ENCODE assay signal across 8 mouse cellular contexts in genomic region chr10:128589464-128590192, GRCm38 (mm10). TPM values are rescaled to one million over a fixed set of nuclear protein-coding genes. Genes with fewer than 3 reads are reported as not detected.
DNase-seq lines count a peak whose midpoint lies in the region; ATAC-seq and TF ChIP-seq lines count a peak whose summit lies in the region.

TSS of gene Erbb3 (minus strand) at chr10:128589652.

- ATAC-seq in intestine, embryonic 14.5 days (replicated peaks; ENCODE audit: low FRiP score, low TSS enrichment, low read depth) = peak; percentile 77
- ATAC-seq in liver, embryonic 15.5 days (ENCODE audit: insufficient read depth) = peak; percentile 60
- peak; percentile 35 for ATAC-seq in neural tube, embryonic 11.5 days (ENCODE audit: insufficient read depth, low FRiP score, low TSS enrichment)

- H3K4me2 ChIP-seq in intestine, embryonic 14.5 days (ENCODE audit: low read length) = peak within 1 kb of the TSS; percentile 91
- peak within 1 kb of the TSS; percentile 84 for H3K4me2 ChIP-seq in liver, embryonic 15.5 days
- peak within 1 kb of the TSS; percentile 97 for H3K4me2 ChIP-seq in neural tube, embryonic 11.5 days (ENCODE audit: low read depth)

- 0% methylated on average over 42 of the region's 43 CpGs for WGBS in intestine, embryonic 14.5 days
- under 1% methylated on average over 43 of the region's 43 CpGs for WGBS in liver, embryonic 15.5 days (ENCODE audit: insufficient replicate concordance)
- 0% methylated on average over 43 of the region's 43 CpGs for WGBS in neural tube, embryonic 11.5 days

- peaks cover 37% of the 10 kb centered on the region for H3K27me3 ChIP-seq in intestine, embryonic 14.5 days (replicated peaks; ENCODE audit: control insufficient read depth, insufficient read depth, low read length)
- H3K27me3 ChIP-seq in liver, embryonic 15.5 days = peaks cover 94% of the 10 kb centered on the region
- H3K27me3 ChIP-seq in neural tube, embryonic 11.5 days (ENCODE audit: control insufficient read depth, insufficient read depth, low read length) = peaks cover 26% of the 10 kb centered on the region

- H3K36me3 ChIP-seq in intestine, embryonic 14.5 days (ENCODE audit: control insufficient read depth, insufficient read depth, low read length) = no peaks in the 10 kb centered on the region
- no peaks in the 10 kb centered on the region for H3K36me3 ChIP-seq in liver, embryonic 15.5 days (replicated peaks)
- no peaks in the 10 kb centered on the region for H3K36me3 ChIP-seq in neural tube, embryonic 11.5 days (ENCODE audit: control insufficient read depth, insufficient read depth, low read length)

- TF ChIP-seq CTCF in gastrocnemius, adult 2 months (IDR thresholded peaks at IDR 0.05) = no peak

- intact Hi-C loops in gastrocnemius, adult 2 months (cut with DNase I) = no loop called here
- intact Hi-C loops in gastrocnemius, postnatal 14 days (cut with DNase I; ENCODE audit: low total_unique reads) = no loop called here

- H3K4me1 ChIP-seq in intestine, embryonic 14.5 days (replicated peaks; ENCODE audit: control insufficient read depth, insufficient read depth, low read length) = 0 out of 2 replicates have a peak, but pooled peaks cover 3% of the 10 kb centered on the region
- peaks cover 29% of the 10 kb centered on the region for H3K4me1 ChIP-seq in liver, embryonic 15.5 days (replicated peaks)
- H3K4me1 ChIP-seq in neural tube, embryonic 11.5 days (ENCODE audit: control insufficient read depth, insufficient read depth, low read length) = no peaks in the 10 kb centered on the region

- H3K9ac ChIP-seq in intestine, embryonic 14.5 days (ENCODE audit: low read length) = peak within 1 kb of the TSS; percentile 55
- peak within 1 kb of the TSS; percentile 37; the same call in 1 of the 2 replicates for H3K9ac ChIP-seq in liver, embryonic 15.5 days
- peak within 1 kb of the TSS; percentile 53 for H3K9ac ChIP-seq in neural tube, embryonic 11.5 days (ENCODE audit: low read length)

- no peaks in the 10 kb centered on the region for H3K9me3 ChIP-seq in intestine, embryonic 14.5 days (ENCODE audit: control insufficient read depth, low read length)
- no peaks in the 10 kb centered on the region for H3K9me3 ChIP-seq in liver, embryonic 15.5 days (replicated peaks)
- no peaks in the 10 kb centered on the region for H3K9me3 ChIP-seq in neural tube, embryonic 11.5 days (ENCODE audit: control insufficient read depth, low read length)

- DNase-seq in gastrocnemius, adult 2 months = peak; percentile 69
- no peak for DNase-seq in gastrocnemius, adult 18-20 months (ENCODE audit: low spot score)
- peak; percentile 62 for DNase-seq in brain, adult 2 months (ENCODE audit: low read depth, low spot score)
- DNase-seq in gastrocnemius, postnatal 14 days = peak; percentile 54
- peak; percentile 90 for DNase-seq in intestine, embryonic 14.5 days (ENCODE audit: low spot score)
- peak; percentile 64 for DNase-seq in neural tube, embryonic 11.5 days (ENCODE audit: low spot score)
- peak; percentile 39 to 47 for DNase-seq in thymus, postnatal 36 days

- H3K27ac ChIP-seq in gastrocnemius, adult 2 months = peak within 1 kb of the TSS; percentile 67
- peak within 1 kb of the TSS; percentile 82 for H3K27ac ChIP-seq in intestine, embryonic 14.5 days (ENCODE audit: low read depth)
- H3K27ac ChIP-seq in liver, embryonic 15.5 days (replicated peaks) = peak within 1 kb of the TSS; percentile 48; the same call in 1 of the 2 replicates
- no peak within 1 kb of the TSS for H3K27ac ChIP-seq in neural tube, embryonic 11.5 days (ENCODE audit: low read depth, low read length)

- peak within 1 kb of the TSS; percentile 83 for H3K4me3 ChIP-seq in gastrocnemius, adult 2 months
- H3K4me3 ChIP-seq in intestine, embryonic 14.5 days (ENCODE audit: low read depth, low read length) = peak within 1 kb of the TSS; percentile 57
- peak within 1 kb of the TSS; percentile 62 for H3K4me3 ChIP-seq in liver, embryonic 15.5 days (replicated peaks)
- peak within 1 kb of the TSS; percentile 63 for H3K4me3 ChIP-seq in neural tube, embryonic 11.5 days (ENCODE audit: low read depth, low read length)

RNA-seq across cellular contexts. Expression of gene Erbb3, which starts in this region (rescaled TPM):
- total RNA-seq in gastrocnemius, adult 2 months (2021) = 1 to 10 TPM; 1.6 to 2.6 TPM
- total RNA-seq in gastrocnemius, adult 18-20 months (2021) = 1 to 10 TPM; 2.7 TPM
- total RNA-seq in gastrocnemius, postnatal 14 days (2021) = 1 to 10 TPM; 4.8 to 7.2 TPM
- 31.2 and 32.4 TPM in 2 replicates for polyA plus RNA-seq in intestine, embryonic 14.5 days (2014; fragmentation: Nextera tagmentation; extraction: Ambion mirVana)
- polyA plus RNA-seq in liver, embryonic 15.5 days (2015; fragmentation: Nextera tagmentation; extraction: Ambion mirVana) = 3.1 and 3.6 TPM in 2 replicates
- polyA plus RNA-seq in neural tube, embryonic 11.5 days (2014; fragmentation: Nextera tagmentation; extraction: Ambion mirVana) = 14.4 and 17.3 TPM in 2 replicates
